Mouse (Mus musculus) erythroid progenitor cell, adult 5-6 weeks (primary cell): Measurements from ENCODE around the gene Csf1. TPM values are rescaled to one million over a fixed set of nuclear protein-coding genes. Genes with fewer than 3 reads are reported as not detected.

Experiments used
- ATAC-seq: replicated peaks from 2 replicates; pipeline ENCODE4 v1.8.0; 2016; ENCODE audit warnings: moderate number of reproducible peaks, mild to moderate bottlenecking, moderate TSS enrichment, inconsistent platforms; ENCODE audit not compliant: poor library complexity, low FRiP score, severe bottlenecking
- total RNA-seq, 2 experiments: library from RNA; stranded (forward) in 1 of 2; stranded (reverse) in 1 of 2; fragments of 150-400 nt in 1 of 2; fragments of 186-747, 209-891 nt in 1 of 2; gene quantifications; 2 replicates each; pipeline versions ENCODE4 v1.2.3 to v1.2.4; 2015 to 2017; ENCODE audit warnings: low replicate concordance in 2 of 2

Csf1 gene
- total RNA-seq, 2 experiments from 2014 or later: 1.1 to 9.6 TPM

GRCm38 (mm10) chr3:107714276-107714933 lies 45.9 kb downstream of the Csf1 start:
- ATAC-seq: no peak

GRCm38 (mm10) chr3:107712081-107712480 lies 48.2 kb downstream of the Csf1 start:
- ATAC-seq: no peak

GRCm38 (mm10) chr3:107709156-107709555 lies 51.1 kb downstream of the Csf1 start:
- no peak for ATAC-seq

GRCm38 (mm10) chr3:107707239-107707638 lies 53.0 kb downstream of the Csf1 start:
- ATAC-seq: no peak

- no peak for ATAC-seq
These were observed 54.1 kb downstream of the Csf1 start for GRCm38 (mm10) chr3:107706164-107706563.

GRCm38 (mm10) chr3:107704371-107704705 lies 55.9 kb downstream of the Csf1 start:
- ATAC-seq: no peak

- no peak for ATAC-seq
These were observed 56.4 kb downstream of the Csf1 start for GRCm38 (mm10) chr3:107703675-107704370.

- no peak for ATAC-seq
These were observed 58.4 kb downstream of the Csf1 start for GRCm38 (mm10) chr3:107701767-107702394.

- no peak for ATAC-seq
These were observed 59.6 kb downstream of the Csf1 start for GRCm38 (mm10) chr3:107700625-107701024.

GRCm38 (mm10) chr3:107696910-107697309 lies 63.4 kb downstream of the Csf1 start:
- ATAC-seq: peak; percentile 11

GRCm38 (mm10) chr3:107695948-107696881 lies 64.1 kb downstream of the Csf1 start, which contains the start of gene Ahcyl1:
Gene Ahcyl1, minus strand, starts transcription at chr3:107696560.
- ATAC-seq: peak; percentile 94

- ATAC-seq: no peak
These were observed 64.9 kb downstream of the Csf1 start for GRCm38 (mm10) chr3:107695219-107695947.

- ATAC-seq: no peak
These were observed 65.9 kb downstream of the Csf1 start for GRCm38 (mm10) chr3:107694256-107694900.

Other genes with a start within 250 kb of the Csf1 start
- not detected in 2 replicates for gene Slc6a17, start 242.5 kb downstream of the Csf1 start, total RNA-seq (2015; ENCODE audit: low replicate concordance)
- not detected in 2 replicates for gene Slc6a17, start 242.5 kb downstream of the Csf1 start, total RNA-seq (2017; ENCODE audit: low replicate concordance)
- not detected in 2 replicates for gene Ubl4b, start 205.4 kb downstream of the Csf1 start, total RNA-seq (2015; ENCODE audit: low replicate concordance)
- not detected in 2 replicates for gene Ubl4b, start 205.4 kb downstream of the Csf1 start, total RNA-seq (2017; ENCODE audit: low replicate concordance)
- not detected in 2 replicates for gene Alx3, start 165.4 kb downstream of the Csf1 start, total RNA-seq (2015; ENCODE audit: low replicate concordance)
- gene Alx3, start 165.4 kb downstream of the Csf1 start, total RNA-seq (2017; ENCODE audit: low replicate concordance): not detected in 2 replicates
- gene Gm10961, start 129.1 kb downstream of the Csf1 start, total RNA-seq (2015; ENCODE audit: low replicate concordance): not detected in 2 replicates
- not detected in 2 replicates for gene Gm10961, start 129.1 kb downstream of the Csf1 start, total RNA-seq (2017; ENCODE audit: low replicate concordance)
- gene Strip1, start 128.8 kb downstream of the Csf1 start, total RNA-seq (2015; ENCODE audit: low replicate concordance): 6.5 and 9.6 TPM in 2 replicates
- gene Strip1, start 128.8 kb downstream of the Csf1 start, total RNA-seq (2017; ENCODE audit: low replicate concordance): 2.6 and 4.8 TPM in 2 replicates
- gene Ahcyl1, start 63.9 kb downstream of the Csf1 start, total RNA-seq (2015; ENCODE audit: low replicate concordance): 34.6 and 38.6 TPM in 2 replicates
- gene Ahcyl1, start 63.9 kb downstream of the Csf1 start, total RNA-seq (2017; ENCODE audit: low replicate concordance): 29.4 and 33.7 TPM in 2 replicates
- gene Eps8l3, start 116.8 kb upstream of the Csf1 start, total RNA-seq (2015; ENCODE audit: low replicate concordance): not detected in 2 replicates
- not detected in 2 replicates for gene Eps8l3, start 116.8 kb upstream of the Csf1 start, total RNA-seq (2017; ENCODE audit: low replicate concordance)
- gene Gstm5, start 135.4 kb upstream of the Csf1 start, total RNA-seq (2015; ENCODE audit: low replicate concordance): 49.4 and 80.1 TPM in 2 replicates
- 50.7 and 54.8 TPM in 2 replicates for gene Gstm5, start 135.4 kb upstream of the Csf1 start, total RNA-seq (2017; ENCODE audit: low replicate concordance)
- not detected in 2 replicates for gene Gstm7, start 171.3 kb upstream of the Csf1 start, total RNA-seq (2015; ENCODE audit: low replicate concordance)
- not detected in 2 replicates for gene Gstm7, start 171.3 kb upstream of the Csf1 start, total RNA-seq (2017; ENCODE audit: low replicate concordance)
- gene Gstm6, start 183.3 kb upstream of the Csf1 start, total RNA-seq (2015; ENCODE audit: low replicate concordance): not detected in 2 replicates
- not detected in 2 replicates for gene Gstm6, start 183.3 kb upstream of the Csf1 start, total RNA-seq (2017; ENCODE audit: low replicate concordance)
- not detected in 2 replicates for gene Gstm3, start 208.8 kb upstream of the Csf1 start, total RNA-seq (2015; ENCODE audit: low replicate concordance)
- gene Gstm3, start 208.8 kb upstream of the Csf1 start, total RNA-seq (2017; ENCODE audit: low replicate concordance): not detected in 2 replicates
- gene Gstm2, start 226.0 kb upstream of the Csf1 start, total RNA-seq (2015; ENCODE audit: low replicate concordance): not detected in 2 replicates
- gene Gstm2, start 226.0 kb upstream of the Csf1 start, total RNA-seq (2017; ENCODE audit: low replicate concordance): not detected in 2 replicates